Mouse (Mus musculus) neural tube, embryonic 12.5 days (tissue): Measurements from ENCODE around the gene Akap8. TPM values are rescaled to one million over a fixed set of nuclear protein-coding genes. Genes with fewer than 3 reads are reported as not detected.
A peak's percentile ranks its signal among the peaks of the same experiment; 100 is the strongest.

Experiments used
- ATAC-seq: fragments of 200-750 bp; cut with Nextera tagmentation; 2 replicates; pipeline ENCODE4 v1.8.0; 2017; ENCODE audit warnings: low read depth, mild to moderate bottlenecking, moderate TSS enrichment, moderate library complexity; ENCODE audit not compliant: low FRiP score
- H3K27ac ChIP-seq: fragments of 300-500 bp; sonication (generic); 2 replicates; pipeline ENCODE4 v1.5.1; 2016
- H3K27me3 ChIP-seq: fragments of 300-500 bp; sonication (generic); replicated peaks from 2 replicates; pipeline ENCODE4 v1.6.1; 2016; ENCODE audit warnings: mild to moderate bottlenecking
- H3K36me3 ChIP-seq: fragments of 300-500 bp; sonication (generic); 2 replicates; pipeline ENCODE4 v1.6.1; 2016; ENCODE audit warnings: mild to moderate bottlenecking
- H3K4me1 ChIP-seq: fragments of 300-500 bp; sonication (generic); 2 replicates; pipeline ENCODE4 v1.6.1; 2016
- H3K4me2 ChIP-seq: fragments of 300-500 bp; sonication (generic); replicated peaks from 2 replicates; pipeline ENCODE4 v1.6.1; 2016; ENCODE audit warnings: mild to moderate bottlenecking
- H3K4me3 ChIP-seq: fragments of 300-500 bp; sonication (generic); 2 replicates; pipeline ENCODE4 v1.5.1; 2016
- H3K9ac ChIP-seq: fragments of 300-500 bp; sonication (generic); 2 replicates; pipeline ENCODE4 v1.6.1; 2016; ENCODE audit warnings: mild to moderate bottlenecking
- H3K9me3 ChIP-seq: fragments of 300-500 bp; sonication (generic); 2 replicates; pipeline ENCODE4 v1.6.1; 2016; ENCODE audit warnings: mild to moderate bottlenecking
- WGBS: fragments of 180-500 bp; shearing (Covaris S2); methylation state at CpG from one replicate; pipeline ENCODE4 v1.1.7; 2016; 5-methylcytosine and 5-hydroxymethylcytosine counted together
- polyA plus RNA-seq: library from polyadenylated mRNA; unstranded; fragments of >200 nt; fragmentation: Nextera tagmentation; extraction: Ambion mirVana; gene quantifications from 2 replicates; pipeline ENCODE4 v1.2.1, GENCODE M21; 2016

The Akap8 gene
- polyA plus RNA-seq, 1 experiment from 2014 or later = 126 TPM

DNA sequence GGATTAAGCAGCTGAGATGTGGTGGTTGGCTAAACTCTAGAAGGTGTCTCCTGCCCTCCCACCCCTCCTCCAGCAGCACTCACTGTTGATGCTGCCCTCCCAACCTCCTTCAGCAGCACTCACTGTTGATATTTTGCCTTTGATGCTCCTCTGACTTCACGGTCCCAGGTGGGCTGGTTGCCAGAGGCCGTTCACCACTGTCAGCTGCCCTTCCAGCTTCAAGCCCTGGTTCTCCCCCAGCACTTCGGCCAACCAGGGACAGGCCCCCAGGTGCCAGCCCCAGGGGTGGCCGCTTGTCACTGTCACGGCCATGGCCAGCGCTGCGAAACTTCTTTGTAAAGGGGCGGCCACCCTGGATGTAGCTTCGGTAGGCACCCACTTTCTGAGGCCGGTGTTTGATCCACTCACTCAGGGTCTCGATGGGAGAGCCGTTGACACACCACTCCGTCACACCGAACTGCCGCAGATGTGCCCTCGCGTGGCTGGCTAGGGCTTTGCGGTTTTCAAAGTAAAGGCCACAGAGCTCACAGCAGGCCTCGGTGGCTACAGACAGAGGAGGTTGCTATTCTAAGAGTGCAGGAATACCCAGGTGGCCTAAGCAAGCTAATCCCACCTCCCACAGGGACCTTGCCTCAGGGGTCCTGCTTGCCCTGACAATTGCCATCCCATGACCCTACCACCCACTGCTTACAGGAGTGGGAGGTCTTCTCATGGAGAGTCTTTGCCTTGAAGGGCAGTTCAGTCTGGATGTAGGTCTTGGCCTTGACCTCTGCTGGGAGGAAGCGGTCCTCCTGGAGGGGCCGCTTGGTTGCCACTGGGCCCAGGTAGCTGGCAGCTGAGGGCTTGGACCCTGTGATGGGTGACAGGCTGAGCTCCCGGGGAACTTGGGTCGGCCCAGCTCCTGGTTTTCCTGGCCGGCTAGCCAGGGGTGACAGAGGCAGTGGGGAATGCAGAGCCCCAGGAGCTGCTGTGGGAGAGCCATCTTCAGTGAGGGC lies 36.0 kb upstream of the Akap8 start:
- no peaks in the 10 kb centered on the region for H3K27me3 ChIP-seq
- H3K4me1 ChIP-seq = 0 out of 2 replicates have a peak, but pooled peaks cover 4% of the 10 kb centered on the region
- no peak overlapping the region for H3K4me2 ChIP-seq
- 87% methylated on average over 24 of the region's 24 CpGs for WGBS
- H3K36me3 ChIP-seq = peaks cover 89% of the 10 kb centered on the region
- no peak overlapping the region for H3K27ac ChIP-seq
- ATAC-seq = no peak
- H3K4me3 ChIP-seq = no peak overlapping the region
- H3K9ac ChIP-seq = no peak overlapping the region
- H3K9me3 ChIP-seq = no peaks in the 10 kb centered on the region

DNA sequence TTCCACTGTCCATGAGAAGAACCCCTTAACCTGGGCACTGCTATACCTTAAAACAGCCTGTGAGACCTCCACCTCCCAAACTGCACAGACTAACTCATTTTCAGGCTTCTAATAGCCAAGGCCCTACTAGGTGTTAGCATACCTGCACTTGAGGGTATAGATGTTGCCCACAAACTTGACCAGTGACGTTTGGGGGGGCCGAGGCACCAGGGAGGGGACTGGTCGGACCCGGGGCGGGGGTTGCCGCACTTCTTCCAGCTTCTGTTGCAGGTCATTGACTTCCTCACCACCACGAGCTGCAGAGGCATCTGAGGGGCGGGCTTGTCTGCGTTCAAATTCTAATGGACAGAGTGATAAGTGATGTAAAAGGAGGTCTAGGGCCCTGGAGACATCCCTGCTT lies 35.2 kb upstream of the Akap8 start:
- Histone ChIP-seq H3K9ac (no peak overlapping the region), H3K4me1 (0 out of 2 replicates have a peak, but pooled peaks cover 4% of the 10 kb centered on the region), H3K27ac (no peak overlapping the region), H3K36me3 (peaks cover 82% of the 10 kb centered on the region), H3K27me3 (no peaks in the 10 kb centered on the region), H3K9me3 (no peaks in the 10 kb centered on the region), H3K4me2 (no peak overlapping the region), H3K4me3 (no peak overlapping the region)
- 93% methylated on average over 9 of the region's 9 CpGs for WGBS
- no peak for ATAC-seq

DNA sequence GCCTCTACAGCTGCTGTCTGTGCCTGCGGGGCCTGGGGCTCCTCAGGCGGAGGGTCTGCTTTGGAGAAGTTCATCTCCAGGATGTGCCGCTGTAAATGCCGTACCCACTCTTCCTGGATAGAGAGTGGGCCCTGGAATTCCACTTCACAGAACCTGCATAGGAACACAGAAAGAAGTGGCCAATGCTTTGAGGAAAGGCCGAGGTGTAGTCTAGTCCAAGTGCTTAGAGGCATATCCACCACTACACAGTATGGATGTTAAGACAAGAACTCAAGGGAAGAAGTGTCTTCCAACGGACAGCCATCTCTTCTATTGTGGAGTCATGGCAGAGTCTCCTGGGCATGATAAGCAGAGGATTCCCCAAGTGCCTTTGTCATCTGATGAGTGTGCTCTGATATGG lies 34.0 kb upstream of the Akap8 start:
- Histone ChIP-seq H3K4me3 (no peak overlapping the region), H3K27ac (no peak overlapping the region), H3K4me1 (0 out of 2 replicates have a peak, but pooled peaks cover 4% of the 10 kb centered on the region), H3K4me2 (no peak overlapping the region), H3K27me3 (no peaks in the 10 kb centered on the region), H3K36me3 (peaks cover 69% of the 10 kb centered on the region), H3K9me3 (no peaks in the 10 kb centered on the region), H3K9ac (no peak overlapping the region)
- 95% methylated on average over 6 of the region's 6 CpGs for WGBS
- no peak for ATAC-seq

GRCm38 (mm10) chr17:32354211-32354610 lies 33.2 kb upstream of the Akap8 start:
- peaks cover 5% of the 10 kb centered on the region; the same call in 1 of the 2 replicates for H3K4me1 ChIP-seq
- no peaks in the 10 kb centered on the region for H3K9me3 ChIP-seq
- no peak overlapping the region for H3K4me3 ChIP-seq
- H3K36me3 ChIP-seq = peaks cover 61% of the 10 kb centered on the region
- no peak overlapping the region for H3K27ac ChIP-seq
- ATAC-seq = no peak
- no peak overlapping the region for H3K4me2 ChIP-seq
- 0 out of 2 replicates have a peak overlapping the region, but pooled peaks have one; percentile 21 for H3K9ac ChIP-seq
- no peaks in the 10 kb centered on the region for H3K27me3 ChIP-seq
- 62% methylated on average over 5 of the region's 5 CpGs for WGBS

- H3K27ac ChIP-seq = no peak overlapping the region
- H3K36me3 ChIP-seq = peaks cover 56% of the 10 kb centered on the region
- no peaks in the 10 kb centered on the region for H3K27me3 ChIP-seq
- WGBS = 87% methylated on average over 4 of the region's 4 CpGs
- H3K4me2 ChIP-seq = no peak overlapping the region
- H3K4me3 ChIP-seq = no peak overlapping the region
- no peak for ATAC-seq
- H3K9ac ChIP-seq = no peak overlapping the region
- H3K4me1 ChIP-seq = peaks cover 10% of the 10 kb centered on the region; the same call in 1 of the 2 replicates
- no peaks in the 10 kb centered on the region for H3K9me3 ChIP-seq
Measured at GRCm38 (mm10) chr17:32353696-32354095, 32.7 kb upstream of the Akap8 start.

GRCm38 (mm10) chr17:32351726-32352125 lies 30.7 kb upstream of the Akap8 start:
- H3K4me2 ChIP-seq = no peak overlapping the region
- no peaks in the 10 kb centered on the region for H3K27me3 ChIP-seq
- ATAC-seq = no peak
- peaks cover 36% of the 10 kb centered on the region for H3K36me3 ChIP-seq
- H3K9ac ChIP-seq = no peak overlapping the region
- H3K4me3 ChIP-seq = no peak overlapping the region
- H3K9me3 ChIP-seq = no peaks in the 10 kb centered on the region
- no peak overlapping the region for H3K27ac ChIP-seq
- peaks cover 17% of the 10 kb centered on the region for H3K4me1 ChIP-seq

DNA sequence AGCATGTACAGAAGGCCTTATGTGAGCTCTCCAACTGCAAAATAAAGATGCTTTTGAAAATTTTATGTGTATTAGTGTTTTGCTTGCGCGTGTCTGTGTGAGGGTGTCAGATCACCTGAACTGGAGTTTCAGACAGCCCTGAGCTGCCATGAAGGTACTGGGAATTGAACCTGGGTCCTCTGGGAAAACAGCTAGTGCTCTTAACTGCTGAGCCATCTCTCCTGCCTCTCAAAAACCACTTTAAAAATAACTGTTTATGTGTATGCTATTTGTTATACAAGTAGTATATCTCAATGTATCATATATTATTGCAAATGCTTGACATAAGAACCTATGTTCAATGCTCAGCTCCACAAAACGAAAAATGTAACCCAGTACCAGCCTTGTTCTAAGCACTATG lies 30.2 kb upstream of the Akap8 start:
- H3K4me3 ChIP-seq = no peak overlapping the region
- H3K27me3 ChIP-seq = no peaks in the 10 kb centered on the region
- H3K27ac ChIP-seq = no peak overlapping the region
- WGBS = 74% methylated on average over 3 of the region's 3 CpGs
- H3K9ac ChIP-seq = no peak overlapping the region
- peaks cover 17% of the 10 kb centered on the region for H3K4me1 ChIP-seq
- H3K36me3 ChIP-seq = peaks cover 32% of the 10 kb centered on the region
- peak overlapping the region; percentile 82 for H3K4me2 ChIP-seq
- H3K9me3 ChIP-seq = no peaks in the 10 kb centered on the region
- no peak for ATAC-seq

DNA sequence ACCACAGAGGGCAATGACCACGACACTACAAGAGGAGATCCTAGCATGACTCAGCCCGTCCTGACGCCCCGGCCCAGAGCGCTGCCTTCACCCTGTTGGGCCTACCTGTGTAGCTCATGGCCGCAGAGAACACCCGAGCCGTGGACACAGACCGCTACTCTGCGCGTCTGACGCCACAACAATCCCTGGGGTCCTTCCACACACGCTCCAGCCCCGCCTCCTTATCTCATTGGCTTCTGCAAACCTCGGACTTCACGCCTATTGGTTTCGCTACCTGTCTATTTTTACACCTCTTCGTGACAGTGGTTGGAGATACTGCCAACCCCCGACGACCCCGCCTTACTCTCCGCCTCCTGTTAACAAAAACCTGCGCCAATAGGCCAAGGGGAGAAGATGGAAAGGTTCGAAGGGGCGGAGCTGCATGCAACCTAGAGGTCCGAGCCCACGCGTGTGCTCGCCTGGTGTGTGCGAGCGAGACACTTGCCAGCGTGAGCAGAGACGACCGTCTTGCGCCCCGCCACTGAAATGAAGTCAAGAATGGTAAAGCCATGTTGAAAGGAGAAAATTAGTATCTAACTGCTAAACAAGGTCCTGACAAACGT lies 29.4 kb upstream of the Akap8 start, which contains the start of gene Akap8l:
Gene Akap8l (minus strand): TSS at position 226 of the 602 bp plus-strand sequence.
- peak within 1 kb of the TSS; percentile 74 for H3K9ac ChIP-seq
- peak; percentile 95 for ATAC-seq
- peaks cover 24% of the 10 kb centered on the region for H3K36me3 ChIP-seq
- H3K9me3 ChIP-seq = no peaks in the 10 kb centered on the region
- peak within 1 kb of the TSS; percentile 60; the same call in 1 of the 2 replicates for H3K27ac ChIP-seq
- no peaks in the 10 kb centered on the region for H3K27me3 ChIP-seq
- peak within 1 kb of the TSS; percentile 63 for H3K4me3 ChIP-seq
- H3K4me2 ChIP-seq = peak within 1 kb of the TSS; percentile 82
- H3K4me1 ChIP-seq = peaks cover 17% of the 10 kb centered on the region
- WGBS = under 1% methylated on average over 37 of the region's 37 CpGs

DNA sequence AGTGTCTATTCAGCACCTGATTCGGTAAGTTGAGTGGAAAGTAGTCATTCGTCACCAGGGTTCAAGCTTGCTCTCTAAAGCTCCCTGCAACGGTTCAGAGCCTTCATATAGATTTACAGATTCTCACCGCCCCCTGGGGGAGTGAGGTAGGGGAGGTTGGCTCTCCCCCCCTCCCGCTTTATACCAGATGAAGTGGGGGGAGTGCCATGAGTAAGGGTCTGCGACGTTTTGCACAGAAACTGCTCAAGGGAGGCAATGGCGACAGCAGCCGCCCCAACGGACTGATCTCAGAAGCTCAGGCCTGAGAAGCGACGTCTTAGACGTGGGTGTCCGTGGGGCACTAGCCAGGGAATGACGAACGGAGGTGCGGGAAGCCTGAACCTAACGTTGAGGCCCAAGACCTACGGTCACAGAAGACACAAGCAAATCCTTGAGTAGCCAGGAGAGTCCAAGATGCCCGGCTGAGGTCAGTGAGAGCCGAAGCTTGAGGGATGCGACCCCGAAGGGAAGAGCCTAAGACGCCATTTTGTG lies 28.9 kb upstream of the Akap8 start:
- under 1% methylated on average over 24 of the region's 24 CpGs for WGBS
- peak overlapping the region; percentile 63 for H3K4me3 ChIP-seq
- H3K9ac ChIP-seq = peak overlapping the region; percentile 74
- H3K4me1 ChIP-seq = peaks cover 17% of the 10 kb centered on the region
- H3K36me3 ChIP-seq = peaks cover 21% of the 10 kb centered on the region
- peak overlapping the region; percentile 60; the same call in 1 of the 2 replicates for H3K27ac ChIP-seq
- H3K27me3 ChIP-seq = no peaks in the 10 kb centered on the region
- peak overlapping the region; percentile 82 for H3K4me2 ChIP-seq
- ATAC-seq = peak; percentile 54
- no peaks in the 10 kb centered on the region for H3K9me3 ChIP-seq

- WGBS = 19% methylated on average over 4 of the region's 4 CpGs
- Histone ChIP-seq H3K27me3 (no peaks in the 10 kb centered on the region), H3K27ac (no peak overlapping the region), H3K9me3 (no peaks in the 10 kb centered on the region), H3K4me3 (peak overlapping the region; percentile 63), H3K36me3 (peaks cover 20% of the 10 kb centered on the region), H3K4me2 (peak overlapping the region; percentile 82), H3K9ac (peak overlapping the region; percentile 74), H3K4me1 (peaks cover 15% of the 10 kb centered on the region)
- no peak for ATAC-seq
Measured at GRCm38 (mm10) chr17:32349037-32349732, 28.1 kb upstream of the Akap8 start.

- ATAC-seq = no peak
- Histone ChIP-seq H3K4me1 (peaks cover 13% of the 10 kb centered on the region), H3K27me3 (no peaks in the 10 kb centered on the region), H3K36me3 (peaks cover 18% of the 10 kb centered on the region), H3K9ac (no peak overlapping the region), H3K9me3 (no peaks in the 10 kb centered on the region), H3K27ac (no peak overlapping the region), H3K4me2 (peak overlapping the region; percentile 82), H3K4me3 (no peak overlapping the region)
- 87% methylated on average over 2 of the region's 2 CpGs for WGBS
Measured at GRCm38 (mm10) chr17:32348406-32348805, 27.4 kb upstream of the Akap8 start.
